Mouse (Mus musculus): ENCODE measurements around the gene Golga2. TPM values are rescaled to one million over a fixed set of nuclear protein-coding genes. Genes with fewer than 3 reads are reported as not detected.

Gene Golga2
- polyA plus RNA-seq, 1 experiment from 2014 or later: 20.5 TPM

- Histone ChIP-seq H3K4me3 (ENCODE audit: low read depth, low read length) (no peak overlapping the region), H3K4me2 (no peak overlapping the region), H3K36me3 (ENCODE audit: control insufficient read depth, insufficient read depth, low read length) (peaks cover 24% of the 10 kb centered on the region)
Observed at GRCm38 (mm10) chr2:32310096-32310845, 23.1 kb downstream of the Golga2 start.

GRCm38 (mm10) chr2:32311443-32312317 lies 24.5 kb downstream of the Golga2 start:
- Histone ChIP-seq H3K9me3 (replicated peaks; ENCODE audit: control insufficient read depth, low read length) (no peaks in the 10 kb centered on the region), H3K4me2 (peak overlapping the region; percentile 98), H3K27me3 (ENCODE audit: control insufficient read depth, insufficient read depth, low read length) (peaks cover 10% of the 10 kb centered on the region), H3K4me3 (ENCODE audit: low read depth, low read length) (peak overlapping the region; percentile 63), H3K27ac (ENCODE audit: low read depth, low read length) (0 out of 2 replicates have a peak overlapping the region, but pooled peaks have one; percentile 16), H3K36me3 (ENCODE audit: control insufficient read depth, insufficient read depth, low read length) (peaks cover 12% of the 10 kb centered on the region), H3K9ac (ENCODE audit: low read depth, low read length) (peak overlapping the region; percentile 69), H3K4me1 (ENCODE audit: control insufficient read depth, insufficient read depth, low read length) (peaks cover 22% of the 10 kb centered on the region)
- no peak for ATAC-seq (replicated peaks; ENCODE audit: insufficient number of reproducible peaks, low FRiP score, low TSS enrichment)
- WGBS (ENCODE audit: insufficient replicate concordance): 8% methylated on average over 40 of the region's 42 CpGs

More at GRCm38 (mm10) chr2:32310096-32310845, 23.1 kb downstream of the Golga2 start:
- ATAC-seq (replicated peaks; ENCODE audit: insufficient number of reproducible peaks, low FRiP score, low TSS enrichment): no peak
- H3K9ac ChIP-seq (ENCODE audit: low read depth, low read length): no peak overlapping the region
- peaks cover 10% of the 10 kb centered on the region for H3K4me1 ChIP-seq (ENCODE audit: control insufficient read depth, insufficient read depth, low read length)
- no peak overlapping the region for H3K27ac ChIP-seq (ENCODE audit: low read depth, low read length)
- 89% methylated on average over 18 of the region's 18 CpGs for WGBS (ENCODE audit: insufficient replicate concordance)
- no peaks in the 10 kb centered on the region for H3K9me3 ChIP-seq (replicated peaks; ENCODE audit: control insufficient read depth, low read length)
- peaks cover 10% of the 10 kb centered on the region for H3K27me3 ChIP-seq (ENCODE audit: control insufficient read depth, insufficient read depth, low read length)

- H3K4me2 ChIP-seq: peak overlapping the region; percentile 98
- 2% methylated on average over 42 of the region's 56 CpGs for WGBS (ENCODE audit: insufficient replicate concordance)
Observed at GRCm38 (mm10) chr2:32312318-32312964, 25.3 kb downstream of the Golga2 start.

GRCm38 (mm10) chr2:32314831-32315230 lies 27.6 kb downstream of the Golga2 start:
- H3K9me3 ChIP-seq (replicated peaks; ENCODE audit: control insufficient read depth, low read length): no peaks in the 10 kb centered on the region
- H3K27me3 ChIP-seq (ENCODE audit: control insufficient read depth, insufficient read depth, low read length): peaks cover 12% of the 10 kb centered on the region
- no peak overlapping the region for H3K9ac ChIP-seq (ENCODE audit: low read depth, low read length)
- no peaks in the 10 kb centered on the region for H3K36me3 ChIP-seq (ENCODE audit: control insufficient read depth, insufficient read depth, low read length)
- peak overlapping the region; percentile 89 for H3K27ac ChIP-seq (ENCODE audit: low read depth, low read length)
- H3K4me3 ChIP-seq (ENCODE audit: low read depth, low read length): no peak overlapping the region
- no peak overlapping the region for H3K4me2 ChIP-seq
- H3K4me1 ChIP-seq (ENCODE audit: control insufficient read depth, insufficient read depth, low read length): peaks cover 49% of the 10 kb centered on the region
- no peak for ATAC-seq (replicated peaks; ENCODE audit: insufficient number of reproducible peaks, low FRiP score, low TSS enrichment)
- 89% methylated on average over 14 of the region's 14 CpGs for WGBS (ENCODE audit: insufficient replicate concordance)

More at GRCm38 (mm10) chr2:32312318-32312964, 25.3 kb downstream of the Golga2 start:
- H3K36me3 ChIP-seq (ENCODE audit: control insufficient read depth, insufficient read depth, low read length): peaks cover 7% of the 10 kb centered on the region; the same call in 1 of the 2 replicates
- H3K4me1 ChIP-seq (ENCODE audit: control insufficient read depth, insufficient read depth, low read length): peaks cover 29% of the 10 kb centered on the region
- H3K9me3 ChIP-seq (replicated peaks; ENCODE audit: control insufficient read depth, low read length): no peaks in the 10 kb centered on the region
- H3K27me3 ChIP-seq (ENCODE audit: control insufficient read depth, insufficient read depth, low read length): peaks cover 12% of the 10 kb centered on the region
- no peak overlapping the region for H3K27ac ChIP-seq (ENCODE audit: low read depth, low read length)
- peak overlapping the region; percentile 63 for H3K4me3 ChIP-seq (ENCODE audit: low read depth, low read length)
- peak; percentile 78 for ATAC-seq (replicated peaks; ENCODE audit: insufficient number of reproducible peaks, low FRiP score, low TSS enrichment)
- H3K9ac ChIP-seq (ENCODE audit: low read depth, low read length): peak overlapping the region; percentile 69

- no peak for ATAC-seq (replicated peaks; ENCODE audit: insufficient number of reproducible peaks, low FRiP score, low TSS enrichment)
- H3K9me3 ChIP-seq (replicated peaks; ENCODE audit: control insufficient read depth, low read length): no peaks in the 10 kb centered on the region
- H3K9ac ChIP-seq (ENCODE audit: low read depth, low read length): 0 out of 2 replicates have a peak overlapping the region, but pooled peaks have one; percentile 28
- H3K27me3 ChIP-seq (ENCODE audit: control insufficient read depth, insufficient read depth, low read length): peaks cover 8% of the 10 kb centered on the region
- WGBS (ENCODE audit: insufficient replicate concordance): 13% methylated on average over 8 of the region's 8 CpGs
- peak overlapping the region; percentile 39 for H3K4me2 ChIP-seq
- H3K4me1 ChIP-seq (ENCODE audit: control insufficient read depth, insufficient read depth, low read length): peaks cover 52% of the 10 kb centered on the region
- H3K36me3 ChIP-seq (ENCODE audit: control insufficient read depth, insufficient read depth, low read length): no peaks in the 10 kb centered on the region
- H3K27ac ChIP-seq (ENCODE audit: low read depth, low read length): peak overlapping the region; percentile 89
- no peak overlapping the region for H3K4me3 ChIP-seq (ENCODE audit: low read depth, low read length)
Observed at GRCm38 (mm10) chr2:32315751-32316150, 28.6 kb downstream of the Golga2 start.

GRCm38 (mm10) chr2:32316887-32317656 lies 29.9 kb downstream of the Golga2 start:
- peaks cover 43% of the 10 kb centered on the region for H3K4me1 ChIP-seq (ENCODE audit: control insufficient read depth, insufficient read depth, low read length)
- peak overlapping the region; percentile 84; the same call in 1 of the 2 replicates for H3K9ac ChIP-seq (ENCODE audit: low read depth, low read length)
- peak overlapping the region; percentile 89 for H3K27ac ChIP-seq (ENCODE audit: low read depth, low read length)
- peaks cover 8% of the 10 kb centered on the region for H3K27me3 ChIP-seq (ENCODE audit: control insufficient read depth, insufficient read depth, low read length)
- H3K9me3 ChIP-seq (replicated peaks; ENCODE audit: control insufficient read depth, low read length): no peaks in the 10 kb centered on the region
- no peak overlapping the region for H3K4me3 ChIP-seq (ENCODE audit: low read depth, low read length)
- peak; percentile 11; the same call in 1 of the 2 replicates for ATAC-seq (replicated peaks; ENCODE audit: insufficient number of reproducible peaks, low FRiP score, low TSS enrichment)
- no peaks in the 10 kb centered on the region for H3K36me3 ChIP-seq (ENCODE audit: control insufficient read depth, insufficient read depth, low read length)
- WGBS (ENCODE audit: insufficient replicate concordance): 60% methylated on average over 20 of the region's 20 CpGs
- H3K4me2 ChIP-seq: peak overlapping the region; percentile 74

GRCm38 (mm10) chr2:32317791-32318417 lies 30.7 kb downstream of the Golga2 start:
- ATAC-seq (replicated peaks; ENCODE audit: insufficient number of reproducible peaks, low FRiP score, low TSS enrichment): peak; percentile 80
- H3K27me3 ChIP-seq (ENCODE audit: control insufficient read depth, insufficient read depth, low read length): peaks cover 3% of the 10 kb centered on the region
- 8% methylated on average over 18 of the region's 19 CpGs for WGBS (ENCODE audit: insufficient replicate concordance)
- peak overlapping the region; percentile 89 for H3K27ac ChIP-seq (ENCODE audit: low read depth, low read length)
- no peaks in the 10 kb centered on the region for H3K9me3 ChIP-seq (replicated peaks; ENCODE audit: control insufficient read depth, low read length)
- H3K9ac ChIP-seq (ENCODE audit: low read depth, low read length): peak overlapping the region; percentile 84
- peak overlapping the region; percentile 47 for H3K4me3 ChIP-seq (ENCODE audit: low read depth, low read length)
- peak overlapping the region; percentile 74 for H3K4me2 ChIP-seq
- H3K4me1 ChIP-seq (ENCODE audit: control insufficient read depth, insufficient read depth, low read length): peaks cover 42% of the 10 kb centered on the region
- no peaks in the 10 kb centered on the region for H3K36me3 ChIP-seq (ENCODE audit: control insufficient read depth, insufficient read depth, low read length)

All from heart, embryonic 11.5 days (tissue).